Mouse (Mus musculus) MEL (cell line): ENCODE results near the gene Brpf1.

ENCODE experiments used
- HCFC1 ChIP-seq: IDR thresholded peaks from 2 replicates; pipeline ENCODE4 v1.6.1; 2012; ENCODE audit warnings: low read depth, mild to moderate bottlenecking, inconsistent platforms, low read length, improper control_type of control experiment, moderate library complexity
- JUND ChIP-seq: IDR thresholded peaks from 2 replicates; pipeline ENCODE4 v1.6.1; 2011; ENCODE audit warnings: low read depth, mild to moderate bottlenecking, improper control_type of control experiment, low read length
- ZNF384 ChIP-seq: IDR thresholded peaks from 2 replicates; pipeline ENCODE4 v1.6.1; 2012; ENCODE audit warnings: low read depth, mild to moderate bottlenecking, inconsistent platforms, low read length, improper control_type of control experiment

- TF ChIP-seq JUND (no peak), ZNF384 (no peak), HCFC1 (no peak)
Measured at GRCm38 (mm10) chr6:113267988-113268387, 38.9 kb upstream of the Brpf1 start.
